Mouse (Mus musculus): ENCODE data around the gene Stard9. TPM values are rescaled to one million over a fixed set of nuclear protein-coding genes. Genes with fewer than 3 reads are reported as not detected.

Stard9 gene
- polyA plus RNA-seq, 1 experiment from 2014 or later = 8.0 TPM

GRCm38 (mm10) chr2:120710154-120710553 is 81.2 kb downstream of the Stard9 start:
- 87% methylated on average over 3 of the region's 3 CpGs for WGBS
- peaks cover 21% of the 10 kb centered on the region for H3K36me3 ChIP-seq (ENCODE audit: control insufficient read depth, insufficient read depth, low read length)
- no peak overlapping the region for H3K9ac ChIP-seq (ENCODE audit: low read depth, low read length)
- no peak overlapping the region for H3K4me2 ChIP-seq (replicated peaks; ENCODE audit: low read depth, low read length)
- H3K4me1 ChIP-seq (ENCODE audit: control insufficient read depth, insufficient read depth, low read length) = no peaks in the 10 kb centered on the region
- no peaks in the 10 kb centered on the region for H3K27me3 ChIP-seq (ENCODE audit: control insufficient read depth, insufficient read depth, low read length)
- no peak for ATAC-seq (ENCODE audit: low FRiP score, low TSS enrichment)
- H3K4me3 ChIP-seq (ENCODE audit: low read length) = no peak overlapping the region
- H3K9me3 ChIP-seq (ENCODE audit: control insufficient read depth, low read length) = no peaks in the 10 kb centered on the region
- no peak overlapping the region for H3K27ac ChIP-seq (ENCODE audit: low read depth, low read length)

DNA sequence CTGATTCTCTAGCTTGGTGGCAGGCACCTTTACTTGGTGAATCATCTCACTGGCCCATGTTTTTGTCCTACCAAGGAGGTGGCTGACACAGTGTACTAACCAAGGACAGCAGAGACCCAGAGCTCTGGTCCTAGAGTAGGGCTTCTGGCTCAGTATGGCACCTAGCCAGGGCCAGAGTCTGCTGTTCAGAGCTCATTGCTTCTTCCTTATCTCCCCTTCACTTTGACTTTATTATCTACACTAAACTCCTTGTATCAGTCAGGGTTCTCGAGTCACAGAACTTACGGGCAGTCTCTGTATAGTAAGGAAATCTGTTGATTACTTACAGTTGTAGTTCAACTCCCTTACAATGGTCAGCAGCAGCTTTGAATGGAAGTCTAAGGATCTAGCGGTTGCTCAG is 82.0 kb downstream of the Stard9 start:
- 86% methylated on average over 3 of the region's 3 CpGs for WGBS
- Histone ChIP-seq H3K27ac (ENCODE audit: low read depth, low read length) (no peak overlapping the region), H3K9ac (ENCODE audit: low read depth, low read length) (no peak overlapping the region), H3K4me2 (replicated peaks; ENCODE audit: low read depth, low read length) (no peak overlapping the region), H3K9me3 (ENCODE audit: control insufficient read depth, low read length) (no peaks in the 10 kb centered on the region), H3K4me3 (ENCODE audit: low read length) (no peak overlapping the region), H3K27me3 (ENCODE audit: control insufficient read depth, insufficient read depth, low read length) (no peaks in the 10 kb centered on the region), H3K36me3 (ENCODE audit: control insufficient read depth, insufficient read depth, low read length) (peaks cover 24% of the 10 kb centered on the region), H3K4me1 (ENCODE audit: control insufficient read depth, insufficient read depth, low read length) (no peaks in the 10 kb centered on the region)
- ATAC-seq (ENCODE audit: low FRiP score, low TSS enrichment) = no peak

- no peak overlapping the region for H3K9ac ChIP-seq (ENCODE audit: low read depth, low read length)
- H3K4me3 ChIP-seq (ENCODE audit: low read length) = no peak overlapping the region
- no peak for ATAC-seq (ENCODE audit: low FRiP score, low TSS enrichment)
- H3K36me3 ChIP-seq (ENCODE audit: control insufficient read depth, insufficient read depth, low read length) = peaks cover 49% of the 10 kb centered on the region
- H3K9me3 ChIP-seq (ENCODE audit: control insufficient read depth, low read length) = no peaks in the 10 kb centered on the region
- no peaks in the 10 kb centered on the region for H3K4me1 ChIP-seq (ENCODE audit: control insufficient read depth, insufficient read depth, low read length)
- no peak overlapping the region for H3K4me2 ChIP-seq (replicated peaks; ENCODE audit: low read depth, low read length)
- WGBS = 93% methylated on average over 3 of the region's 3 CpGs
- no peak overlapping the region for H3K27ac ChIP-seq (ENCODE audit: low read depth, low read length)
- H3K27me3 ChIP-seq (ENCODE audit: control insufficient read depth, insufficient read depth, low read length) = no peaks in the 10 kb centered on the region
Observed at GRCm38 (mm10) chr2:120713441-120713840, 84.5 kb downstream of the Stard9 start.

DNA sequence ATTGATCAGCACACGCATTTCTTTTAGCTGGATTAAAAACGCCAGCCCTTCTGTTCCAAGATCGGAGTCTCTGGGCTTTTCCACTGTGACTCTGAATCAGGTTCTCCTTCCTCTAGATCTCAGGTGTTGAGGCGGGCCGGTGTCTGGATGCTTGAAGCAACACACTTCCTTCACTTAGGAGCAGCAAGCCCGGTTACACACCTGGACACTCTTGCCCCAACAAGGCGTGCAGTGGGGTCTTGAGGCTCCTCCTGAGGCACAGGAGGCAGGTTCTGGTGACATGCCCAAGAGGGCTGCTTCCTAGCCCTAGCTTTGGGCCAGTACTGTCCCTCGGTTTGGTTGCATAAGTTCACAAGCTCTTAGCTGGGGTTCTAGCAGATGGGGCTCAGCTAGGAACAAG is 89.6 kb downstream of the Stard9 start:
- no peaks in the 10 kb centered on the region for H3K27me3 ChIP-seq (ENCODE audit: control insufficient read depth, insufficient read depth, low read length)

GRCm38 (mm10) chr2:120720821-120721220 is 91.9 kb downstream of the Stard9 start:
- Histone ChIP-seq H3K4me1 (ENCODE audit: control insufficient read depth, insufficient read depth, low read length) (no peaks in the 10 kb centered on the region), H3K4me3 (ENCODE audit: low read length) (no peak overlapping the region), H3K27me3 (ENCODE audit: control insufficient read depth, insufficient read depth, low read length) (no peaks in the 10 kb centered on the region), H3K27ac (ENCODE audit: low read depth, low read length) (no peak overlapping the region), H3K9ac (ENCODE audit: low read depth, low read length) (no peak overlapping the region), H3K4me2 (replicated peaks; ENCODE audit: low read depth, low read length) (no peak overlapping the region), H3K9me3 (ENCODE audit: control insufficient read depth, low read length) (no peaks in the 10 kb centered on the region), H3K36me3 (ENCODE audit: control insufficient read depth, insufficient read depth, low read length) (peaks cover 95% of the 10 kb centered on the region)
- no peak for ATAC-seq (ENCODE audit: low FRiP score, low TSS enrichment)
- WGBS = 96% methylated on average over 6 of the region's 6 CpGs

More for the DNA sequence above, 89.6 kb downstream of the Stard9 start:
- no peak overlapping the region for H3K9ac ChIP-seq (ENCODE audit: low read depth, low read length)
- ATAC-seq (ENCODE audit: low FRiP score, low TSS enrichment) = no peak
- no peak overlapping the region for H3K4me3 ChIP-seq (ENCODE audit: low read length)
- no peak overlapping the region for H3K4me2 ChIP-seq (replicated peaks; ENCODE audit: low read depth, low read length)
- H3K27ac ChIP-seq (ENCODE audit: low read depth, low read length) = no peak overlapping the region
- 94% methylated on average over 8 of the region's 8 CpGs for WGBS
- H3K9me3 ChIP-seq (ENCODE audit: control insufficient read depth, low read length) = no peaks in the 10 kb centered on the region
- H3K4me1 ChIP-seq (ENCODE audit: control insufficient read depth, insufficient read depth, low read length) = no peaks in the 10 kb centered on the region
- peaks cover 88% of the 10 kb centered on the region for H3K36me3 ChIP-seq (ENCODE audit: control insufficient read depth, insufficient read depth, low read length)

DNA sequence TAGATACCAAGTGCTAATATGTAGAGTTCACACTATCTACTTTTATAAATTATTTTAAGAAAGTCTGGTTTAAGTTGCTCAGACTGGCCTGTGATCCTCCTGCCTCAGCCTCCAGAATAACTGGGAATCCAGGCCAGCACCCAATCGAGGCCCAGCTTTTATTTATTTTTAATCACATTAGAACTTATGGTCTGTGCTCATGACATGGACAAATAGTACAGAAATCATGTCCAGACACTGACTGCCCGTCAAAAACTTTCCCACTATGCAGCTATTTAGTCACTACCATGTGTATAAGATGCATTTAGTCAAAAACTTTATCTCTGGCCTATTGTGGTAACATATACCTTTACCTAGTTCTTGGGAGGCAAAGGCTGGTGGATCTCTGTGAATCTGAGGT is 93.0 kb downstream of the Stard9 start:
- 86% methylated on average over 2 of the region's 2 CpGs for WGBS
- Histone ChIP-seq H3K4me2 (replicated peaks; ENCODE audit: low read depth, low read length) (no peak overlapping the region), H3K9ac (ENCODE audit: low read depth, low read length) (no peak overlapping the region), H3K27ac (ENCODE audit: low read depth, low read length) (no peak overlapping the region), H3K27me3 (ENCODE audit: control insufficient read depth, insufficient read depth, low read length) (no peaks in the 10 kb centered on the region), H3K4me3 (ENCODE audit: low read length) (no peak overlapping the region), H3K36me3 (ENCODE audit: control insufficient read depth, insufficient read depth, low read length) (peaks cover 97% of the 10 kb centered on the region), H3K9me3 (ENCODE audit: control insufficient read depth, low read length) (no peaks in the 10 kb centered on the region), H3K4me1 (ENCODE audit: control insufficient read depth, insufficient read depth, low read length) (no peaks in the 10 kb centered on the region)
- no peak for ATAC-seq (ENCODE audit: low FRiP score, low TSS enrichment)

DNA sequence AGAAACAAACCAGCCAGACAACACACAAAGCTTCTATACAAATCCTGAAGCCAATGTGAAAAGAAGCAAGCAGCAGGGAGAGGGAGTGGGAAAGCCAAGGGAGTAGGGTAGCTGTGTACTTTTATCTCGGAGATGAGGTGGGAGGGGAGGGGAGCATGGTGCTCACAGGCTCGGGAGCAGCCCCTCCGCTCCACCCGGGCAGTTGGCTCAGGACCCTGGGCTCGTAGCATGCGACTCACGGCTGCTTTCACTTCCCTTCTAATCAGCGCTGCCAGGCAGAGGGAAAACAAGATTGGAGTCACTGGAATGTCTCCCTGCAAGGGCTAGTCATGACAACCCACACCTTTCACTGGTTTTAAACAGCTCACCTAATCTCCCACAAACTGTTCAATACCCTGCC is 93.6 kb downstream of the Stard9 start:
- H3K4me1 ChIP-seq (ENCODE audit: control insufficient read depth, insufficient read depth, low read length) = no peaks in the 10 kb centered on the region
- H3K4me3 ChIP-seq (ENCODE audit: low read length) = no peak overlapping the region
- no peak overlapping the region for H3K27ac ChIP-seq (ENCODE audit: low read depth, low read length)
- no peak overlapping the region for H3K9ac ChIP-seq (ENCODE audit: low read depth, low read length)
- H3K36me3 ChIP-seq (ENCODE audit: control insufficient read depth, insufficient read depth, low read length) = peaks cover 97% of the 10 kb centered on the region
- H3K9me3 ChIP-seq (ENCODE audit: control insufficient read depth, low read length) = no peaks in the 10 kb centered on the region
- H3K4me2 ChIP-seq (replicated peaks; ENCODE audit: low read depth, low read length) = no peak overlapping the region
- H3K27me3 ChIP-seq (ENCODE audit: control insufficient read depth, insufficient read depth, low read length) = no peaks in the 10 kb centered on the region
- ATAC-seq (ENCODE audit: low FRiP score, low TSS enrichment) = no peak
- 89% methylated on average over 8 of the region's 8 CpGs for WGBS

DNA sequence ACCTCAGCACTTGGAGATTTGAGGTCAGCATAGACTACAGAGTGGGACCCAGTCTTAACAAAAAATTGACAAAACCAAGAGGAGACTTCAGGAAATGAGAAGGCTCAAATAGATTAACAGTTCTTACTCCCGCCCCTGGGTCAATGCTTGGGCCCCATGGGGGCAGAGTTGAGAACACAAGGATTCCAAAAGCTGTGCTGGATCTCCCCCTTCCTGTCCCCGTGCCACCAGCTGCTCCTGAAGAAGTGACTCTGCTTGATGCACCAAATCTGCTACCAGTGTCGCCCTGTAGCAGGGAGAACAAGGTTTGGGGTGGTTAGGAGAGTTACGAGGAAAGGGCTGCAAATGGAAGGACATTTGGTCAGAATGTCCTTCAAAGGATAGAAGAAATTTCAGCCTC is 94.7 kb downstream of the Stard9 start:
- H3K4me1 ChIP-seq (ENCODE audit: control insufficient read depth, insufficient read depth, low read length) = peaks cover 1% of the 10 kb centered on the region; the same call in 1 of the 2 replicates
- ATAC-seq (ENCODE audit: low FRiP score, low TSS enrichment) = no peak
- no peak overlapping the region for H3K27ac ChIP-seq (ENCODE audit: low read depth, low read length)
- H3K9me3 ChIP-seq (ENCODE audit: control insufficient read depth, low read length) = no peaks in the 10 kb centered on the region
- H3K4me2 ChIP-seq (replicated peaks; ENCODE audit: low read depth, low read length) = no peak overlapping the region
- WGBS = 70% methylated on average over 4 of the region's 4 CpGs
- peaks cover 97% of the 10 kb centered on the region for H3K36me3 ChIP-seq (ENCODE audit: control insufficient read depth, insufficient read depth, low read length)
- no peak overlapping the region for H3K4me3 ChIP-seq (ENCODE audit: low read length)
- H3K27me3 ChIP-seq (ENCODE audit: control insufficient read depth, insufficient read depth, low read length) = no peaks in the 10 kb centered on the region
- H3K9ac ChIP-seq (ENCODE audit: low read depth, low read length) = no peak overlapping the region

DNA sequence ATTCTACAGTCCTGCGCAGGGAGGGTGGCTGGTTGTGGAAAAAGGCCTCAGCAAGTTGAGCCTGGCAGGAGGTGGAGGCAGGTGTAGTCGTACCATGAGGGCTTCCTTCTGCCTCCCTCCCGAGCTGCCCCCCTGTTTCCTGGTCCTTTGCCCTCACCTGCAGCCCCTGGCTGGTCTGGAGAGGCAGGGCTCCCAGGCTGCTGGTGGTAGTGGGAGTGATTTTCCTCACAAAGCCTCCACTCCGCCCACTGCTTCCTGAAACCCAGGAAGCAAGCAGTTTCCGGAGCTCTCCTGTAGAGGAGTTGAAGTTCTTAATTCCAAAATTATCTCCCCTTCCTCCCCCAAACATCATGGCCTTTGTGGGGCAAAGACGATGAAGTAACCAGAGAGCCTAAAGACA is 95.3 kb downstream of the Stard9 start:
- Histone ChIP-seq H3K4me2 (replicated peaks; ENCODE audit: low read depth, low read length) (no peak overlapping the region), H3K27me3 (ENCODE audit: control insufficient read depth, insufficient read depth, low read length) (no peaks in the 10 kb centered on the region), H3K9ac (ENCODE audit: low read depth, low read length) (no peak overlapping the region), H3K9me3 (ENCODE audit: control insufficient read depth, low read length) (no peaks in the 10 kb centered on the region), H3K4me1 (ENCODE audit: control insufficient read depth, insufficient read depth, low read length) (peaks cover 7% of the 10 kb centered on the region), H3K4me3 (ENCODE audit: low read length) (no peak overlapping the region), H3K36me3 (ENCODE audit: control insufficient read depth, insufficient read depth, low read length) (peaks cover 93% of the 10 kb centered on the region), H3K27ac (ENCODE audit: low read depth, low read length) (no peak overlapping the region)
- no peak for ATAC-seq (ENCODE audit: low FRiP score, low TSS enrichment)
- 76% methylated on average over 6 of the region's 6 CpGs for WGBS
